Mouse (Mus musculus) embryonic stem cell, embryonic (primary cell): ENCODE results near the gene Asf1b.

Experiments used
- CTCF ChIA-PET, 4 experiments: fragments of 300-600 bp in 2 of 4; fragments of 350-600 bp in 2 of 4; sonication (Branson Sonifier 250); formaldehyde crosslinking; loops; one replicate each; lab custom pipeline; 2022; ENCODE audit warnings: inconsistent platforms in 2 of 4; lab: Charles Lee
- POLR2A ChIA-PET, 4 experiments: fragments of 300-600 bp in 2 of 4; fragments of 350-600 bp in 2 of 4; sonication (Branson Sonifier 250); formaldehyde crosslinking; loops; one replicate each; lab custom pipeline; 2022; ENCODE audit warnings: antibody characterized with exemption in 4 of 4, inconsistent platforms in 1 of 4; lab: Charles Lee

The Asf1b gene

GRCm38 (mm10) chr8:83937645-83938044 is 17.7 kb upstream of the Asf1b start:
- ChIA-PET CTCF (interaction anchor here in 2 of 4 experiments (1.0 to 2.2 kb wide), 2 partner anchors 16 to 18 kb away, joined by 3 to 11 read pairs; partner anchors contain the start of genes Asf1b (in 1 of the 2) and Gm10644 (in 1 of the 2)), POLR2A (interaction anchor here in 2 of 4 experiments (0.6 to 8.6 kb wide), 8 partner anchors 9 to 616 kb away, joined by 3 to 73 read pairs (median 3); partner anchors contain the start of genes Asf1b (in 2 of the 2) and Gm10644 (in 2 of the 2))

- POLR2A ChIA-PET: interaction anchor here in 2 of 4 experiments (0.6 to 8.6 kb wide), 9 partner anchors 10 to 617 kb away, joined by 3 to 73 read pairs (median 3); partner anchors contain the start of genes Asf1b (in 2 of the 2) and Gm10644 (in 2 of the 2)
- CTCF ChIA-PET: interaction anchor here in 2 of 4 experiments (1.0 to 2.2 kb wide), 2 partner anchors 17 kb away, joined by 3 to 11 read pairs; partner anchors contain the start of genes Asf1b (in 1 of the 2) and Gm10644 (in 1 of the 2)
Observed at GRCm38 (mm10) chr8:83938330-83938729, 17.0 kb upstream of the Asf1b start.

- CTCF ChIA-PET: interaction anchor here in 3 of 4 experiments (0.7 to 1.0 kb wide), 6 partner anchors 14 to 217 kb away, joined by 3 to 11 read pairs (median 3); partner anchors contain the start of genes Asf1b (in 2 of the 3) and Gm10644 (in 1 of the 3)
- POLR2A ChIA-PET: interaction anchor here in 3 of 4 experiments (0.5 to 8.6 kb wide), 16 partner anchors 9 to 216 kb away, joined by 3 to 73 read pairs (median 4); partner anchors contain the start of genes Asf1b (in 3 of the 3) and Gm10644 (in 3 of the 3)
Observed at GRCm38 (mm10) chr8:83941066-83941677, 14.1 kb upstream of the Asf1b start.

GRCm38 (mm10) chr8:83942446-83942845 is 12.9 kb upstream of the Asf1b start:
- POLR2A ChIA-PET: interaction anchor here (0.7 to 8.6 kb wide), 7 partner anchors 13 to 275 kb away, joined by 3 to 73 read pairs (median 3); partner anchors contain the start of genes Asf1b (in 3 of the 4), Gm10644 (in 3 of the 4) and Palm3 (in 1 of the 4)
- CTCF ChIA-PET: interaction anchor here in 2 of 4 experiments (0.5 to 0.7 kb wide), 3 partner anchors 8 to 284 kb away, joined by 3 to 9 read pairs (median 3); no protein-coding TSS in a partner anchor

GRCm38 (mm10) chr8:83945540-83945939 is 9.8 kb upstream of the Asf1b start:
- CTCF ChIA-PET: no interaction called here
- POLR2A ChIA-PET: interaction anchor here in 1 of 4 experiments (1.0 to 8.6 kb wide), 2 partner anchors 10 to 15 kb away, joined by 3 to 73 read pairs; partner anchors contain the start of genes Asf1b and Gm10644

GRCm38 (mm10) chr8:83954749-83955105 is 580 bp upstream of the Asf1b start:
- CTCF ChIA-PET: interaction anchor here (0.5 to 3.2 kb wide), 103 partner anchors 9 to 671 kb away, joined by 3 to 27 read pairs (median 5); partner anchors contain the start of genes 1700067K01Rik (in 2 of the 4), Samd1 (in 2 of the 4), Adgre5 (in 1 of the 4) and Ccdc130 (in 1 of the 4)
- POLR2A ChIA-PET: interaction anchor here in 3 of 4 experiments (0.6 to 6.0 kb wide), 153 partner anchors 8 to 954 kb away, joined by 3 to 73 read pairs (median 4); partner anchors contain the start of genes 1700067K01Rik (in 3 of the 3), Ddx39 (in 3 of the 3), Rfx1 (in 3 of the 3) and Adgre5 (in 2 of the 3)

GRCm38 (mm10) chr8:83955958-83956218 is 581 bp downstream of the Asf1b start:
- ChIA-PET POLR2A (interaction anchor here in 3 of 4 experiments (0.7 to 6.0 kb wide), 120 partner anchors 9 to 953 kb away, joined by 3 to 73 read pairs (median 5); partner anchors contain the start of genes 1700067K01Rik (in 3 of the 3), Ddx39 (in 2 of the 3), Dnajb1 (in 2 of the 3) and Adgre5 (in 1 of the 3)), CTCF (interaction anchor here (0.5 to 3.2 kb wide), 96 partner anchors 11 to 734 kb away, joined by 3 to 27 read pairs (median 5); partner anchors contain the start of genes 1700067K01Rik (in 2 of the 4), Samd1 (in 2 of the 4), 4930432K21Rik (in 1 of the 4) and Ccdc130 (in 1 of the 4))

- POLR2A ChIA-PET: interaction anchor here in 2 of 4 experiments (0.9 to 6.0 kb wide), 20 partner anchors 10 to 348 kb away, joined by 3 to 73 read pairs (median 8); partner anchors contain the start of genes 1700067K01Rik (in 1 of the 2), Ddx39 (in 1 of the 2), Dnajb1 (in 1 of the 2) and Prkaca (in 1 of the 2)
- CTCF ChIA-PET: interaction anchor here in 3 of 4 experiments (0.5 to 3.2 kb wide), 11 partner anchors 9 to 217 kb away, joined by 3 to 17 read pairs (median 3); partner anchors contain the start of gene Adgre5 (in 1 of the 3)
Observed at GRCm38 (mm10) chr8:83956789-83957188, 1.5 kb downstream of the Asf1b start.

- ChIA-PET CTCF (interaction anchor here in 3 of 4 experiments (0.5 to 0.9 kb wide), 3 partner anchors 9 to 646 kb away, joined by 3 to 4 read pairs (median 3); partner anchors contain the start of genes Asf1b (in 2 of the 3) and Gm10644 (in 2 of the 3)), POLR2A (interaction anchor here in 3 of 4 experiments (0.9 to 9.9 kb wide), 5 partner anchors 9 to 298 kb away, joined by 3 to 63 read pairs (median 8); partner anchors contain the start of genes Asf1b (in 3 of the 3) and Gm10644 (in 3 of the 3))
Observed at GRCm38 (mm10) chr8:83964015-83964765, 8.9 kb downstream of the Asf1b start.

GRCm38 (mm10) chr8:83967701-83968100 is 12.4 kb downstream of the Asf1b start:
- POLR2A ChIA-PET: interaction anchor here in 2 of 4 experiments (0.6 to 9.9 kb wide), 4 partner anchors 10 to 27 kb away, joined by 3 to 63 read pairs (median 6); partner anchors contain the start of genes Asf1b (in 1 of the 2) and Gm10644 (in 1 of the 2)
- CTCF ChIA-PET: interaction anchor here in 1 of 4 experiments (1.2 kb wide), 1 partner anchor 13 kb away, joined by 5 read pairs; the partner anchor contains the start of genes Asf1b and Gm10644

- CTCF ChIA-PET: interaction anchor here in 1 of 4 experiments (1.5 kb wide), 1 partner anchor 16 kb away, joined by 7 read pairs; the partner anchor contains the start of genes Asf1b and Gm10644
- POLR2A ChIA-PET: interaction anchor here in 3 of 4 experiments (0.6 to 9.9 kb wide), 7 partner anchors 9 to 39 kb away, joined by 3 to 63 read pairs (median 4); partner anchors contain the start of genes Asf1b (in 2 of the 3) and Gm10644 (in 2 of the 3)
Observed at GRCm38 (mm10) chr8:83971121-83971520, 15.8 kb downstream of the Asf1b start.

- ChIA-PET POLR2A (interaction anchor here in 3 of 4 experiments (0.5 to 9.9 kb wide), 7 partner anchors 9 to 133 kb away, joined by 3 to 63 read pairs (median 7); partner anchors contain the start of genes Asf1b (in 2 of the 3), Gm10644 (in 2 of the 3) and Dcaf15 (in 1 of the 3)), CTCF (interaction anchor here in 1 of 4 experiments (0.5 to 1.5 kb wide), 2 partner anchors 17 to 69 kb away, joined by 3 to 7 read pairs; partner anchors contain the start of genes Asf1b and Gm10644)
Observed at GRCm38 (mm10) chr8:83971661-83972060, 16.4 kb downstream of the Asf1b start.

- POLR2A ChIA-PET: interaction anchor here in 3 of 4 experiments (0.5 to 9.9 kb wide), 7 partner anchors 10 to 196 kb away, joined by 3 to 63 read pairs (median 8); partner anchors contain the start of genes Asf1b (in 2 of the 3), Gm10644 (in 2 of the 3) and Dcaf15 (in 1 of the 3)
- CTCF ChIA-PET: interaction anchor here in 1 of 4 experiments (0.5 to 1.5 kb wide), 2 partner anchors 17 to 70 kb away, joined by 3 to 7 read pairs; partner anchors contain the start of genes Asf1b and Gm10644
Observed at GRCm38 (mm10) chr8:83972150-83973120, 17.1 kb downstream of the Asf1b start, which contains the start of gene Prkaca. Prkaca (plus strand) TSS chr8:83972993.

GRCm38 (mm10) chr8:83973161-83974031 is 18.1 kb downstream of the Asf1b start:
- ChIA-PET CTCF (interaction anchor here in 3 of 4 experiments (0.7 to 0.9 kb wide), 3 partner anchors 18 to 188 kb away, joined by 3 to 8 read pairs (median 4); partner anchors contain the start of genes Asf1b (in 1 of the 3) and Gm10644 (in 1 of the 3)), POLR2A (interaction anchor here (0.5 to 4.9 kb wide), 14 partner anchors 10 to 944 kb away, joined by 3 to 34 read pairs (median 5); partner anchors contain the start of genes Asf1b (in 1 of the 4) and Gm10644 (in 1 of the 4))
